Mouse (Mus musculus) cerebellum, adult (tissue): Measurements from ENCODE around the gene Fnbp1l.

Experiments
- ATAC-seq: cut with Nextera tagmentation; 2 replicates; pipeline ENCODE4 v1.9.2; 2017; ENCODE audit warnings: mild to moderate bottlenecking, moderate library complexity, mixed read lengths; ENCODE audit not compliant: insufficient number of reproducible peaks, low FRiP score, low TSS enrichment

Gene Fnbp1l

GRCm38 (mm10) chr3:122535938-122536703 is 83.4 kb downstream of the Fnbp1l start:
- no peak for ATAC-seq

- ATAC-seq = no peak
Observed at GRCm38 (mm10) chr3:122528477-122528876, 91.0 kb downstream of the Fnbp1l start.

GRCm38 (mm10) chr3:122521294-122521693 is 98.2 kb downstream of the Fnbp1l start:
- ATAC-seq = no peak

- no peak for ATAC-seq
Observed at GRCm38 (mm10) chr3:122520875-122521274, 98.6 kb downstream of the Fnbp1l start.

GRCm38 (mm10) chr3:122520365-122520764 is 99.2 kb downstream of the Fnbp1l start:
- no peak for ATAC-seq

GRCm38 (mm10) chr3:122519082-122519481 is 100.4 kb downstream of the Fnbp1l start:
- no peak for ATAC-seq

- no peak for ATAC-seq
Observed at GRCm38 (mm10) chr3:122518231-122518736, 101.2 kb downstream of the Fnbp1l start.

GRCm38 (mm10) chr3:122517726-122518125 is 101.8 kb downstream of the Fnbp1l start:
- no peak for ATAC-seq

- no peak for ATAC-seq
Observed at GRCm38 (mm10) chr3:122516327-122516695, 103.2 kb downstream of the Fnbp1l start.

GRCm38 (mm10) chr3:122515568-122516326 is 103.8 kb downstream of the Fnbp1l start:
- no peak for ATAC-seq

- no peak for ATAC-seq
Observed at GRCm38 (mm10) chr3:122512725-122513375, 106.7 kb downstream of the Fnbp1l start.

- ATAC-seq = no peak
Observed at GRCm38 (mm10) chr3:122511721-122512619, 107.5 kb downstream of the Fnbp1l start.

- no peak for ATAC-seq
Observed at GRCm38 (mm10) chr3:122510932-122511331, 108.6 kb downstream of the Fnbp1l start.

- no peak for ATAC-seq
Observed at GRCm38 (mm10) chr3:122510240-122510750, 109.2 kb downstream of the Fnbp1l start.

GRCm38 (mm10) chr3:122509534-122510239 is 109.8 kb downstream of the Fnbp1l start:
- ATAC-seq = no peak

- peak; percentile 43; the same call in 1 of the 2 replicates for ATAC-seq
Observed at GRCm38 (mm10) chr3:122509084-122509483, 110.4 kb downstream of the Fnbp1l start.

- no peak for ATAC-seq
Observed at GRCm38 (mm10) chr3:122507826-122508225, 111.7 kb downstream of the Fnbp1l start.

GRCm38 (mm10) chr3:122506343-122506916 is 113.1 kb downstream of the Fnbp1l start:
- no peak for ATAC-seq

- ATAC-seq = no peak
Observed at GRCm38 (mm10) chr3:122500929-122501328, 118.6 kb downstream of the Fnbp1l start.
